Mouse (Mus musculus) gastrocnemius, adult 2 months (tissue): ENCODE results near the gene Gm4491. TPM values are rescaled to one million over a fixed set of nuclear protein-coding genes. Genes with fewer than 3 reads are reported as not detected.

Experiments used
- DNase-seq: peaks from one replicate; pipeline ENCODE4 v3.0.0; 2022
- H3K27ac ChIP-seq: fragments of 200-600 bp; 2 replicates; pipeline ENCODE4 v1.8.1; 2022; ENCODE audit warnings: mild to moderate bottlenecking
- H3K4me3 ChIP-seq: fragments of 200-600 bp; 2 replicates; pipeline ENCODE4 v1.8.1; 2022; ENCODE audit warnings: mild to moderate bottlenecking, moderate library complexity
- CTCF ChIP-seq: fragments of 200-600 bp; IDR thresholded peaks from 2 replicates; pipeline ENCODE4 v1.8.1; 2022; ENCODE audit warnings: antibody characterized with exemption, mild to moderate bottlenecking, moderate library complexity
- intact Hi-C: fragments of 180-260 bp; cut with DNase I; formaldehyde crosslinking; loops from one replicate; pipeline ENCODE4 v1.15.1; 2025
- long read RNA-seq, 2 experiments: library from polyadenylated mRNA; stranded (forward); transcript quantifications; one replicate each; pipeline ENCODE4 v2.0.0; 2021
- total RNA-seq, 2 experiments: library from RNA; stranded (reverse); gene quantifications; 2 replicates each; pipeline ENCODE4 v1.2.3; 2021

Gene Gm4491
- total RNA-seq = not detected
- long read RNA-seq, experiment 1 = 0 reads
- long read RNA-seq, experiment 2 = 0 reads

DNA sequence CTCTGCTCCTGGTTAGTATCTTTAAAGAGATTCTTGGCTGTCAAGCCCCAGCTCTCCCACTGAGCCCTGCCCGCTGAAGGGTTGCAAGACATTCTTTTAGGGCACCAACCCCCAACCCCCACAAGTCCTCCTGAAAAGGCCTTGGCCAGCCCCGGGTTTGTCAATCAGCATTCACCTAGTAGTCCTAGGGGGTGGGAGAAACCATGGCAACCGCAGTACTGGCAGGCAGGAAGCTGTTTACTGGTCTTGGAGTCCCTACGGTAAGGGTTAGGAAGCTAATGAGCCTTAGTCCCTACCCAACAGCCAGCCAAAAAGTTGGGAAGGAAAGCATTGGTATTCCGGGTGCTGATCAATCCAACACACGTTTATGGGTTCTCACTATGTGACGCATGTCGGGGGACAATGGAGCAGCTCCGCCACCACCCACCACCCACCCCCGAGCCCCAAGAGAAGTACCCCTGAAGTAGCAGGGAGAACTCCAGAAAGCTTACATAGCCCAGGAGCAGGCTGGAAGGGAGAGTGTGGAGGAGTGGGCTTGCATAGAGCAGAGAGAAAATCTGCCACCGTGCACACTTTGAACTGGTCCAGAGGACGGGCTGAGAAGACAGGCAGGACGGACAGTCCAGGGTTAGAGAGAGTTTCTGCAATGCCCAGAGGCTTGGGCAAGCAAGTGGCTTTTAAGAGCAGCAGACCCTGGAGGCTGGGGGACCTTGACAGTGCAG, at the start of gene Gm4491:
TSS of gene Gm4491 (minus strand) at position 61 of the 722 bp plus-strand sequence.
- DNase-seq = no peak
- intact Hi-C loops = no loop called here
- TF ChIP-seq CTCF = no peak
- Histone ChIP-seq H3K27ac (no peak within 1 kb of the TSS), H3K4me3 (no peak within 1 kb of the TSS)

DNA sequence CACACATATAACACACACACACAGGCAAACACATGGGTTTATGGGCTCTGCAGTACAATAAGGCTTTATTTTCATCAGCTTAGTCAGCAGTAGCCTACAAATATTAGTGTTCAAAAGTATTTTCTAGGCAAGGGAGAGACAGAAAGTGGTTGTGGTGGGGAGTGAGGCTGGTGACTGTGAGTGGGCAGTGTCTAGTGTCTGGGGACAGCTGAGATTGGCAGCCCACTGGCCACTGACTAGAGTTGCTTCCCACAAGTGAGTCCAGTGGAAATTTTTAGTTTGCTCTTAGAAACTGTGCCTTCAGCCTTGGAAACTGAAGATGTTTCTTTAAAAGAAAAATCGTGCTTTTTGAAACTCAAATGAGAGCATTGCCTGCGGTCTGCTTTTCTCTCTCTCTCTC, 46.1 kb upstream of the Gm4491 start:
- no peak for TF ChIP-seq CTCF
- DNase-seq = no peak
- Histone ChIP-seq H3K4me3 (peak overlapping the region; percentile 24), H3K27ac (no peak overlapping the region)
- intact Hi-C loops = no loop called here

DNA sequence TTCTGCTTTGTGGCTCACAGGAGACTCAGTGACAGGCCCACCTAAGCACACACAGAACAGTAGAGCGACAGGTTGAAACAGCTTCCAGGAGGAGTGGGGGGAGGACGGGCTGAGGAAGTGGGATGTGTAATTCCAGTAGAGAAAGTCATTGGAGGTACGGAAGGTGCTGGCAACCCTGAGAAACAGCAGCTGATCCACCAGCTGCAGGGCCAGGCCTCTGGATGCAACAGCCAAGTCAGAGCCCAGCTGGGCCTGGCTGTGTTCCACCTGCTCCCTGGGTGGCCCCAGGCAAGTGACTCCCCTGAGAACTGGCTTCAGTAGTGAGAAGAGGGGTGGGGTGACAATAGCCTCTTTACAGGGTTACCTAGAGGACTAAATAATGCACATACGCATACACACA, 45.5 kb upstream of the Gm4491 start:
- H3K4me3 ChIP-seq = no peak overlapping the region
- peak; percentile 82 for DNase-seq
- no peak for TF ChIP-seq CTCF
- intact Hi-C loops = no loop called here
- H3K27ac ChIP-seq = no peak overlapping the region

DNA sequence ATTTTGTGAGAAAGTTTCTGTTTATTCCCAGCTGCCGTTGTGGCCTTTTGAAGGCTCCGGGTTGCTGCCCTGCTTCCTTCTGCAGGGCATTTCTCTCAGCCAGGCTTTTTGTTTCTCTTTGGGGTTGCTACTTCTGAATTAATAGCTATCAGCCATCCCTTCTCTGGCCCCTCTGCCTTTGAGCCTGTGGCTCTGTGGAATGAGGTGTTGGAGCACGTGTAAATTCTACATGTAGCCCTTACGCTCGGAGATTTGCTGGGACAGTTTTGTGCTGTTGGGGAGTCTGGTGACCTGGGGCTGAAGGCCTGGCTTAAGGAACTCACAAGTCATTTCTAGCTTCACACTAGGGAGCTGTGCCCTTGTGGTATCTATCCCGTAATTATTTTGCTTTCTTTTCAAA, 39.2 kb upstream of the Gm4491 start:
- no peak overlapping the region for H3K4me3 ChIP-seq

DNA sequence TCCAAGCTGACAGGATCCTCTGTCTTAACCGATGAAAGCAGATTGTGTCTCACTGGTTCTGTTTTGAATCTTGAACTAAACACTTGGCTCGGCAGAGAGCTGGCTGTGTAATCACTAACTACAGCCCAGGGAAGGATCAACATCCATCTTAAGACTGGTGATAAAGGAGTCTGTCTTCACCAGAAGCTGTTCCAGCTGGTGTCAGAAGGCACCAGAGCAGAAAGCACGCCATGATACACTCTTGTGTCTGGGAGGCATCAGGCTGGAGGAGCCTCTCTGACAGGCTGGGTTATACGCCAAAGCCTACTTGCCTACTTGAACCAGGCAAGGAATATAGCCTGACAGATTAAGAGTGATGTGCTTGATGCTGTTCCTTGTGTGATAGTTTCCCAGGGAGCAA, 30.1 kb upstream of the Gm4491 start:
- intact Hi-C loops = no loop called here
- no peak for DNase-seq
- H3K4me3 ChIP-seq = no peak overlapping the region
- no peak overlapping the region for H3K27ac ChIP-seq
- TF ChIP-seq CTCF = no peak

More for the DNA sequence above, 39.2 kb upstream of the Gm4491 start:
- no peak for DNase-seq
- intact Hi-C loops = no loop called here
- H3K27ac ChIP-seq = no peak overlapping the region
- TF ChIP-seq CTCF = no peak

DNA sequence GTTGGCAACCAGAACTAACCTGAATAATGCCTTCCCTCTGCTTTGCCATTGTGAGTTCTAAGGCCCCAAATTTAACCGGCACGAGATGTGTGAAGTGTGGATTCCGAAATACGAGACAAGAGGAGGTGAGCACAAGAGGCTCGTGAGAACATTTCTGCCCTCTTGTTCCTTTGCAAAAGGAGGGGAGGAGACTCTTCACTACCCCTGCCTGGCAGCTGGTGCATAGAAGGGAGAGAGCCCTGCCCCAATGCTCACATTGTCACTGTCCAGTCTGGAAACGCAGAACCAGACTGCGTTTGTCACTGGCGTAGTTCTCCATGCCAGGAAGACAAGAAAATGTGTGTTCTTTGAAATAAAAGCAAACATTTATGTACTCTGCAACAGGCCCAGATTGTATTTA, 19.6 kb upstream of the Gm4491 start:
- no peak for TF ChIP-seq CTCF
- DNase-seq = no peak
- intact Hi-C loops = no loop called here

DNA sequence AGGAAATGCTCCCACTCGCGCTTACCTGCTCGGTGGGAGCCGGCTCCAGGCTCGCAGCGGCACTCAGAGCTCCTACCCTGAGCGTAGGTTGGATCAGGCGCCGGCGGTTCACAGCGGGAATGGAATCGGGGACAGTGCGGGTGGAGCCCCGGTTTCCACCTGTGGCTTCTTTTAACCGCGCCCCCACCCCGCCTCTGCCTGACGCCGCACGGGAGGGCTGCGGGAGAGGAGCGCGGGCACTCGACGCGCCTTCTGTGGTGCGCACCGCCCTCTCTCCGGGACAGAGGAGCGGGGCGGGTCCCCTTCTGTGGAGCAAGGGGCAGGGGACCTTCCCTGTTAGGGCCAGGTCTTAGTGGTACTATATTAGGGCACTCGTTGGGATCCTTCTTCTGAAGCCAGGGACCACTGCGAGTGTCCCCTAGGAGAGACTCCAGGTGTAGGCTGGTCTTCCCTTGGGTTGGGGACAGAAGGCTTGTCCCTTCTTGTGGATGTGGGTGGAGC, 17.5 kb upstream of the Gm4491 start, which contains the start of gene Gjb6:
TSS of gene Gjb6 (minus strand) at position 451 of the 501 bp plus-strand sequence.
- no peak for DNase-seq
- no peak within 1 kb of the TSS for H3K27ac ChIP-seq
- intact Hi-C loops = no loop called here
- H3K4me3 ChIP-seq = peak within 1 kb of the TSS; percentile 33; the same call in 1 of the 2 replicates
- no peak for TF ChIP-seq CTCF

More for the DNA sequence above, 19.6 kb upstream of the Gm4491 start:
- Histone ChIP-seq H3K4me3 (no peak overlapping the region), H3K27ac (no peak overlapping the region)

DNA sequence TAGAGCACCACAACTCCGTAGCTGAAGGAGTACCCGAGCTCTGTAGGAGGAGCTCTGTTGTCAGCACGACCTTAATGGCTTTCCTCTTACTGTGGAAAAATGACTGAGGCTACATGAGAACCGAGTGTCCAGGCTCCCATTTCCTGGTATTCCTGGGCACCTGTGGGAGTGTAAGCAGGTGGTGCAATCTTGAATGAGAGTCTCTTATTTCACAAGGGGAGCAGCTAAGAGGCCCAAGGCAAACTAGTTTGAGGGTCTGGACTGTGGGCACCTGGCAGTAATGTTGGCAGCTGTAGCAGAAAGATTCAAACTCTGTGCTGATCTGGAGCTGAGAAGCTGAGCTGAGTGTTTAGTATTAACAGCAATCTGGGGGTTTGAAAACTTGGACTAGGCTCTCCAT, 11.7 kb upstream of the Gm4491 start:
- H3K27ac ChIP-seq = no peak overlapping the region
- no peak overlapping the region for H3K4me3 ChIP-seq
- no peak for DNase-seq
- intact Hi-C loops = no loop called here
- TF ChIP-seq CTCF = no peak

DNA sequence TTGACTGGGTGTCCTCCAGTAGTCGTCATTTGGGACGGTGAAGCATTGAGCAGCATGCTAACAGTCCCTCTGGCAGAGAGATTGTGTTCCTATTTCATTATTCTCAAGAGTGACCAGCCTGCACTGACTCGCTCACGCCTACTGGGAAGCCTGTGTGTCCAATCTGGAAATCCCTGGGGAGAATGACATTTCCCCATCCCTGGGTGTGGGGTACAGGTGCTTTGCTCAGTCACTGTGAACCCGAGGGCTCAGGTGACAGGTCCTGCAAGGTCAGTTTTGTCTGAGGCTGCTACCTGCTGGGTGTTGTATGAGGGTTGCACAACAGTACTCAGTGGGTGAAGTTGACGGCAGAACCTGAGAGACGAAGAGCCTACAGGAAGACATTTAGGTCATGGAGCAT, 6.6 kb upstream of the Gm4491 start:
- intact Hi-C loops = no loop called here
- TF ChIP-seq CTCF = no peak
- Histone ChIP-seq H3K27ac (no peak overlapping the region), H3K4me3 (no peak overlapping the region)
- no peak for DNase-seq

DNA sequence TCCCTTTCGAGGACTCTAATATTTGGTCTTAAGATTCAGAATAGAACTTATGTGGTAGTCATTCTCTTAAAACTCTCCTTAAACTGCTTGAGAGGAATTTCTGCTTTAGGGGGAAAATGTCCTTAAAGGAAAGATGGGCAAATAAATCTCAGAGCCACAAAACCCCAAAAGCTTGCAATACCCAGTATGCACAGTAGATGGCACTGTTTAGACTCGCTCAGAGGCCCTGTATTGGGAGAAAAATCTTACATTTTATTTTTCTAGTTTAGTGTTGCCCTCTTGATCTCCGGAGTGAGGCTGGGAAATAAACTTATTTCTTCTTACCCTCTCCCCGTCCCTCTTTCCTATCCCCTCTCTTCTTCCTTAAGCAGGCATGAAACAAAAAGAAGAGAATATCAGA, 6.5 kb downstream of the Gm4491 start:
- Histone ChIP-seq H3K27ac (no peak overlapping the region), H3K4me3 (no peak overlapping the region)
- intact Hi-C loops = loop anchor here (1.0 kb wide), 1 partner anchor 253 kb away; no protein-coding TSS in a partner anchor
- DNase-seq = no peak
- peak; percentile 91 for TF ChIP-seq CTCF

DNA sequence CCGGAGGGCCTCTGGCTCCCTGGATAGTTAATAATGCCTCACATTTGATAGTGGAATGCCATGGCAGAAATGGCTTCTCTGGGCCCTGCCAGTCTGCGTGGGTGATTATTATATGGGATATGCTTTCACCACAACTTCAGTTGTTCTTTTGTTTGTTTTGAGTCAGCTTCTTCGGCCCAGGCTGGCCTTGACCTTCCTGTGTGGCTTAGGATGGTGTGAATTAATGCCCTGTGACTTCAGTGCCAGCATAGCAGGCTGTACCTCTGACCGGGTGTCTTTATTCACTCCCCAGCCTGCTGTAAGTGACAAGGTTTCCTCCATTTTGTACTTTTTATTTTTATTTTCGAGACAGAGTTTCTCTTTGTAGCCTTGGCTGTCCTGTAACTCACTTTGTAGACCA, 7.8 kb downstream of the Gm4491 start:
- intact Hi-C loops = no loop called here
- TF ChIP-seq CTCF = no peak

DNA sequence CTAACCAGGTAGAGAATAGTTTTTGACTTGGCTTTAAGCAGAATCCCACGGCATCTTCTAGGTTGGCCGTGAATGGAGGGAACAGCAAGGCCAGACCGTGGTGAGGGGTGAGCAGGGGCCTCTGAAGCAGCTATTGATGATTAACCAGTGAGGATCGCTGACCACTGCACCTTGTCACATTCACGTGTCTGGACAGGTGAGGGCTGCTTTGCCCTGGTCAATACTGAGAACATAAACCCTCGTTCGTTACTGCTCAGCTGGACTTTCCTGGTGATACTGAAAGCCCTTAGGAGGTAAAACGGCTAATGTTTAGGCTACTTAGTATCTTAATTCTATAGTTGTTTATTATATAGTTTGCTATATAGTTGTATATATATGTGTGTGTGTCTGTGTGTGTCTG, 8.6 kb downstream of the Gm4491 start:
- no peak for TF ChIP-seq CTCF
- intact Hi-C loops = no loop called here
- Histone ChIP-seq H3K27ac (no peak overlapping the region), H3K4me3 (no peak overlapping the region)
- DNase-seq = no peak

More for the DNA sequence above, 7.8 kb downstream of the Gm4491 start:
- no peak overlapping the region for H3K27ac ChIP-seq
- no peak overlapping the region for H3K4me3 ChIP-seq
- DNase-seq = no peak

DNA sequence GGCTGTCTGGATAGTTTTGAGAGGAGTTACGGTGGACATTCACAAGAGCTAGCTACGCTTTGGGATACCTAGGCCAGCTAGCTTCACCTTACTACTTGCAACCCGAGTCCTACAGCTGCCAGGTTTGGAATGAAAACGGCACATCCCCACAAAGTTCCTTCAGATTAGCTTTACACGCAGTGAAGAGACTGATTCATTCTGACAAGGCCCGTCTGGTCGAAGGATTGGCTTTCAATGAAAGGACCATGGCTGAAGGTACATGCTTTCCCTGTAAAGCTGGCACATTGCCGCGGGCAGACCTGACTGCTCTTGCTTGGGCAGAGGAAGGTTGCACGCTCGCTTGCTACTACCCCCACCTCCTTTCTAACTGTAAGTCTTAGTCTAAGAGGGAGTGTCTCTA, 10.0 kb downstream of the Gm4491 start:
- Histone ChIP-seq H3K27ac (no peak overlapping the region), H3K4me3 (no peak overlapping the region)
- DNase-seq = no peak
- no peak for TF ChIP-seq CTCF
- intact Hi-C loops = no loop called here

DNA sequence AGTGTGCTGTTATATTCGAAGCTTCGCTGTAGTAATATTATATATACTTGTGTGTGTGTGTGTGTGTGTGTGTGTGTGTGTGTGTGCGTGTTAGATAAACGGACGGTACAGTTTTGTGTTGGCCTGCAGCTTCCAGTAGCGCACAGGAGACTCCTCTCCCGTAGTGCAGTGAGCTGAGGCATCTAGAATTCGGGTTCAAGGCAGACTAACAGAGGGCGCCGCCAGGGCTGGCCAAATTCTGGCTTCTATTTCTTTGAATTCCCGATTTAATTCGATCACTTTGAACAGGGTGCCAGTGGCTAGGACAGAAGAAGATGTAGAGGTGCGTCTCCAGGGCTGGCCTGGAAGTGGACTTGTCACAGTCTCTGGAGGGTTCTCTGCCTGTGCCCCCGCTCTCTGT, 10.6 kb downstream of the Gm4491 start:
- intact Hi-C loops = no loop called here
- TF ChIP-seq CTCF = no peak
- no peak overlapping the region for H3K27ac ChIP-seq
- H3K4me3 ChIP-seq = peak overlapping the region; percentile 79
- no peak for DNase-seq
